Mouse (Mus musculus) forebrain, embryonic 14.5 days (tissue): Measurements from ENCODE around the gene Gdpd1. TPM values are rescaled to one million over a fixed set of nuclear protein-coding genes. Genes with fewer than 3 reads are reported as not detected.
"Not testable (repeated sequence)": the region's sequence is repeated elsewhere in the genome, so short reads cannot be mapped to it uniquely, and the experiment has no call there.

Experiments used
- ATAC-seq: fragments of 200-750 bp; cut with Nextera tagmentation; 2 replicates; pipeline ENCODE4 v1.8.0; 2017; ENCODE audit warnings: mild to moderate bottlenecking, moderate library complexity
- DNase-seq: peaks from one replicate; pipeline ENCODE4 v3.0.0-alpha.2; 2015; ENCODE audit warnings: low spot score
- H3K27ac ChIP-seq: fragments of 300-500 bp; sonication (generic); 2 replicates; pipeline ENCODE4 v1.5.1; 2014; ENCODE audit warnings: low read depth, mild to moderate bottlenecking, control low read depth, low read length, moderate library complexity
- H3K27me3 ChIP-seq: fragments of 300-500 bp; sonication (generic); replicated peaks from 2 replicates; pipeline ENCODE4 v1.6.1; 2014; ENCODE audit warnings: low read length, control low read depth, mixed read lengths; ENCODE audit not compliant: control insufficient read depth, insufficient read depth
- H3K36me3 ChIP-seq: fragments of 300-500 bp; sonication (generic); 2 replicates; pipeline ENCODE4 v1.6.1; 2014; ENCODE audit warnings: low read length, control low read depth; ENCODE audit not compliant: control insufficient read depth, insufficient read depth
- H3K4me1 ChIP-seq: fragments of 300-500 bp; sonication (generic); 2 replicates; pipeline ENCODE4 v1.6.1; 2014; ENCODE audit warnings: antibody characterized with exemption, low read length, control low read depth; ENCODE audit not compliant: control insufficient read depth, insufficient read depth
- H3K4me2 ChIP-seq: fragments of 300-500 bp; sonication (generic); 2 replicates; pipeline ENCODE4 v1.6.1; 2014; ENCODE audit warnings: mild to moderate bottlenecking, control low read depth, low read length
- H3K4me3 ChIP-seq: fragments of 300-500 bp; sonication (generic); 2 replicates; pipeline ENCODE4 v1.5.1; 2014; ENCODE audit warnings: low read depth, low read length, control low read depth
- H3K9ac ChIP-seq: fragments of 300-500 bp; sonication (generic); 2 replicates; pipeline ENCODE4 v1.6.1; 2014; ENCODE audit warnings: mild to moderate bottlenecking, low read length, control low read depth, moderate library complexity
- H3K9me3 ChIP-seq: fragments of 300-500 bp; sonication (generic); replicated peaks from 2 replicates; pipeline ENCODE4 v1.6.1; 2016; ENCODE audit warnings: low read length, control low read depth, mixed read lengths; ENCODE audit not compliant: control insufficient read depth
- WGBS: fragments of 180-500 bp; shearing (Covaris S2); extraction: QIAGEN DNeasy Blood & Tissue Kit; methylation state at CpG from one replicate; pipeline ENCODE4 v1.1.7; 2014; 5-methylcytosine and 5-hydroxymethylcytosine counted together
- polyA plus RNA-seq: library from polyadenylated mRNA; unstranded; fragments of >200 nt; fragmentation: Nextera tagmentation; extraction: Ambion mirVana; gene quantifications from 2 replicates; pipeline ENCODE4 v1.2.1, GENCODE M21; 2014

Gdpd1 gene
- polyA plus RNA-seq, 1 experiment from 2014 or later = 197 TPM

GRCm38 (mm10) chr11:87039307-87039963 is 34.4 kb downstream of the Gdpd1 start:
- no peaks in the 10 kb centered on the region for H3K9me3 ChIP-seq
- WGBS = 94% methylated on average over 9 of the region's 9 CpGs
- H3K36me3 ChIP-seq = peaks cover 88% of the 10 kb centered on the region
- no peaks in the 10 kb centered on the region for H3K4me1 ChIP-seq
- no peak overlapping the region for H3K9ac ChIP-seq
- DNase-seq (no peak), ATAC-seq (no peak)
- no peak overlapping the region for H3K27ac ChIP-seq
- no peak overlapping the region for H3K4me3 ChIP-seq
- no peaks in the 10 kb centered on the region for H3K27me3 ChIP-seq
- H3K4me2 ChIP-seq = no peak overlapping the region

GRCm38 (mm10) chr11:87036180-87036579 is 37.7 kb downstream of the Gdpd1 start:
- ATAC-seq (no peak), DNase-seq (no peak)
- Histone ChIP-seq H3K27ac (no peak overlapping the region), H3K9me3 (no peaks in the 10 kb centered on the region), H3K4me2 (no peak overlapping the region), H3K4me1 (no peaks in the 10 kb centered on the region), H3K9ac (no peak overlapping the region), H3K4me3 (no peak overlapping the region), H3K36me3 (peaks cover 87% of the 10 kb centered on the region), H3K27me3 (no peaks in the 10 kb centered on the region)
- 76% methylated on average over 4 of the region's 4 CpGs for WGBS

GRCm38 (mm10) chr11:87028212-87028611 is 45.6 kb downstream of the Gdpd1 start:
- no peak overlapping the region for H3K4me3 ChIP-seq
- DNase-seq (no peak), ATAC-seq (no peak)
- H3K27me3 ChIP-seq = no peaks in the 10 kb centered on the region
- H3K4me2 ChIP-seq = no peak overlapping the region
- no peaks in the 10 kb centered on the region for H3K9me3 ChIP-seq
- H3K4me1 ChIP-seq = no peaks in the 10 kb centered on the region
- H3K36me3 ChIP-seq = peaks cover 14% of the 10 kb centered on the region
- 90% methylated on average over 3 of the region's 3 CpGs for WGBS
- no peak overlapping the region for H3K27ac ChIP-seq
- H3K9ac ChIP-seq = no peak overlapping the region

- H3K9ac ChIP-seq = no peak overlapping the region
- WGBS = 79% methylated on average over 9 of the region's 9 CpGs
- no peak overlapping the region for H3K4me3 ChIP-seq
- DNase-seq = no peak
- no peaks in the 10 kb centered on the region for H3K4me1 ChIP-seq
- no peak overlapping the region for H3K4me2 ChIP-seq
- H3K27ac ChIP-seq = no peak overlapping the region
- no peaks in the 10 kb centered on the region for H3K9me3 ChIP-seq
- H3K27me3 ChIP-seq = no peaks in the 10 kb centered on the region
- no peaks in the 10 kb centered on the region for H3K36me3 ChIP-seq
- no peak for ATAC-seq
Measured at GRCm38 (mm10) chr11:87026096-87026875, 47.6 kb downstream of the Gdpd1 start.

GRCm38 (mm10) chr11:87025351-87025750 is 48.5 kb downstream of the Gdpd1 start:
- WGBS = 83% methylated on average over 3 of the region's 3 CpGs
- Histone ChIP-seq H3K27me3 (no peaks in the 10 kb centered on the region), H3K4me2 (no peak overlapping the region), H3K4me1 (no peaks in the 10 kb centered on the region), H3K4me3 (no peak overlapping the region), H3K9me3 (0 out of 2 replicates have a peak, but pooled peaks cover 2% of the 10 kb centered on the region), H3K36me3 (no peaks in the 10 kb centered on the region), H3K9ac (no peak overlapping the region), H3K27ac (no peak overlapping the region)
- DNase-seq (no peak), ATAC-seq (no peak)

GRCm38 (mm10) chr11:87023240-87023639 is 50.6 kb downstream of the Gdpd1 start:
- not testable (repeated sequence) for H3K4me2 ChIP-seq, H3K36me3 ChIP-seq, H3K27ac ChIP-seq, H3K9ac ChIP-seq, H3K4me3 ChIP-seq, ATAC-seq, DNase-seq, H3K9me3 ChIP-seq, H3K27me3 ChIP-seq, H3K4me1 ChIP-seq
- 68% methylated on average over 6 of the region's 8 CpGs for WGBS

GRCm38 (mm10) chr11:87022765-87023164 is 51.1 kb downstream of the Gdpd1 start:
- Histone ChIP-seq H3K4me3 (no peak overlapping the region), H3K27ac (no peak overlapping the region), H3K4me1 (no peaks in the 10 kb centered on the region), H3K9me3 (0 out of 2 replicates have a peak, but pooled peaks cover 3% of the 10 kb centered on the region), H3K9ac (no peak overlapping the region), H3K36me3 (no peaks in the 10 kb centered on the region), H3K27me3 (no peaks in the 10 kb centered on the region), H3K4me2 (no peak overlapping the region)
- no peak for DNase-seq
- ATAC-seq = no peak
- 78% methylated on average over 4 of the region's 4 CpGs for WGBS

- Histone ChIP-seq H3K4me1 (no peaks in the 10 kb centered on the region), H3K27me3 (no peaks in the 10 kb centered on the region), H3K9ac (no peak overlapping the region), H3K27ac (no peak overlapping the region), H3K4me2 (no peak overlapping the region), H3K4me3 (no peak overlapping the region), H3K9me3 (0 out of 2 replicates have a peak, but pooled peaks cover 3% of the 10 kb centered on the region), H3K36me3 (no peaks in the 10 kb centered on the region)
- no peak for DNase-seq
- ATAC-seq = no peak
Measured at GRCm38 (mm10) chr11:87021551-87021950, 52.3 kb downstream of the Gdpd1 start.

GRCm38 (mm10) chr11:87020449-87020848 is 53.4 kb downstream of the Gdpd1 start:
- no peaks in the 10 kb centered on the region for H3K4me1 ChIP-seq
- 83% methylated on average over 5 of the region's 5 CpGs for WGBS
- DNase-seq (no peak), ATAC-seq (no peak)
- H3K27ac ChIP-seq = no peak overlapping the region
- no peak overlapping the region for H3K4me2 ChIP-seq
- H3K9me3 ChIP-seq = 0 out of 2 replicates have a peak, but pooled peaks cover 3% of the 10 kb centered on the region
- H3K27me3 ChIP-seq = no peaks in the 10 kb centered on the region
- H3K36me3 ChIP-seq = no peaks in the 10 kb centered on the region
- no peak overlapping the region for H3K9ac ChIP-seq
- H3K4me3 ChIP-seq = no peak overlapping the region
